Mouse (Mus musculus) limb, embryonic 13.5 days (tissue): ENCODE results near the gene Pdcd11. TPM values are rescaled to one million over a fixed set of nuclear protein-coding genes. Genes with fewer than 3 reads are reported as not detected.
A peak's percentile ranks its signal among the peaks of the same experiment; 100 is the strongest.

Experiments
- ATAC-seq: fragments of 200-750 bp; cut with Nextera tagmentation; 2 replicates; pipeline ENCODE4 v1.8.0; 2017; ENCODE audit warnings: low read depth, moderate number of reproducible peaks, moderate TSS enrichment; ENCODE audit not compliant: low FRiP score
- H3K27ac ChIP-seq: fragments of 300-500 bp; sonication (generic); 2 replicates; pipeline ENCODE4 v1.5.1; 2015; ENCODE audit warnings: inconsistent platforms, mild to moderate bottlenecking, moderate library complexity
- H3K27me3 ChIP-seq: fragments of 300-500 bp; sonication (generic); 2 replicates; pipeline ENCODE4 v1.6.1; 2015; ENCODE audit warnings: mild to moderate bottlenecking, inconsistent platforms
- H3K36me3 ChIP-seq: fragments of 300-500 bp; sonication (generic); 2 replicates; pipeline ENCODE4 v1.6.1; 2015; ENCODE audit warnings: inconsistent platforms, mild to moderate bottlenecking, moderate library complexity
- H3K4me1 ChIP-seq: fragments of 300-500 bp; sonication (generic); 2 replicates; pipeline ENCODE4 v1.6.1; 2015; ENCODE audit warnings: inconsistent platforms
- H3K4me2 ChIP-seq: fragments of 300-500 bp; sonication (generic); replicated peaks from 2 replicates; pipeline ENCODE4 v1.6.1; 2015; ENCODE audit warnings: inconsistent platforms, mild to moderate bottlenecking, moderate library complexity
- H3K4me3 ChIP-seq: fragments of 300-500 bp; sonication (generic); 2 replicates; pipeline ENCODE4 v1.5.1; 2015; ENCODE audit warnings: moderate library complexity, mild to moderate bottlenecking, inconsistent platforms
- H3K9ac ChIP-seq: fragments of 300-500 bp; sonication (generic); 2 replicates; pipeline ENCODE4 v1.6.1; 2015; ENCODE audit warnings: mild to moderate bottlenecking, inconsistent platforms
- H3K9me3 ChIP-seq: fragments of 300-500 bp; sonication (generic); 2 replicates; pipeline ENCODE4 v1.6.1; 2016; ENCODE audit warnings: inconsistent platforms
- WGBS: fragments of 180-500 bp; shearing (Covaris S2); methylation state at CpG from one replicate; pipeline ENCODE4 v1.1.7; 2015; 5-methylcytosine and 5-hydroxymethylcytosine counted together
- polyA plus RNA-seq: library from polyadenylated mRNA; unstranded; fragments of >200 nt; fragmentation: Nextera tagmentation; extraction: Ambion mirVana; gene quantifications from 2 replicates; pipeline ENCODE4 v1.2.1, GENCODE M21; 2015

Gene Pdcd11
- polyA plus RNA-seq = 9.9 and 10.8 TPM in 2 replicates

GRCm38 (mm10) chr19:47090550-47091156 lies at the start of gene Pdcd11, which contains the start of gene Usmg5:
TSS of gene Pdcd11 (plus strand) at chr19:47090768.
TSS of gene Usmg5 (minus strand) at chr19:47090647.
- ATAC-seq = peak; percentile 99

GRCm38 (mm10) chr19:47043608-47044007 lies 47.0 kb upstream of the Pdcd11 start:
- Histone ChIP-seq H3K27ac (no peak overlapping the region), H3K27me3 (no peaks in the 10 kb centered on the region), H3K9me3 (no peaks in the 10 kb centered on the region), H3K9ac (no peak overlapping the region), H3K36me3 (peaks cover 68% of the 10 kb centered on the region), H3K4me2 (no peak overlapping the region), H3K4me1 (no peaks in the 10 kb centered on the region), H3K4me3 (no peak overlapping the region)
- ATAC-seq = no peak
- WGBS = 88% methylated on average over 3 of the region's 3 CpGs

More at GRCm38 (mm10) chr19:47090550-47091156, at the start of gene Pdcd11, which contains the start of gene Usmg5:
- under 1% methylated on average over 56 of the region's 56 CpGs for WGBS
- Histone ChIP-seq H3K9me3 (no peaks in the 10 kb centered on the region), H3K27ac (peak within 1 kb of the TSS; percentile 86), H3K36me3 (peaks cover 45% of the 10 kb centered on the region), H3K27me3 (no peaks in the 10 kb centered on the region), H3K9ac (peak within 1 kb of the TSS; percentile 98), H3K4me3 (peak within 1 kb of the TSS; percentile 92), H3K4me1 (peaks cover 27% of the 10 kb centered on the region), H3K4me2 (peak within 1 kb of the TSS; percentile 93)

DNA sequence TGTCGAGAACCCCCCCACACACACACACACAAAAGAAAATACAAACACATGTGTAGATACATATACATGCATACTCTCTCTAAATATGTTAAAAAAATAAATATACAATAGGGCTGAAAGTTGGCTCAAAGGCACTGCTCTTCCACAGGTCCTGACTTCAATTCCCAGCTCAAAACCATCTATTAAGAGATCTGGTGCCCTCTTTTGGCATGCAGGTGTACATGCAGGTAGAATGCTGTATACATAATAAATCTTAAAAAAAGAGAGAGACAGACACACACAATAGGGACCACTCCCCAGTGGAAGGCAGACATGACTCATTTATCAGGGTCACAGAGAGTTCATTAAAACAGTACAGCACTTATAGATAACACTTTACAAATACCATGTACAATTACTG lies 44.2 kb upstream of the Pdcd11 start:
- Histone ChIP-seq H3K27ac (no peak overlapping the region), H3K9ac (no peak overlapping the region), H3K9me3 (no peaks in the 10 kb centered on the region), H3K4me1 (peaks cover 13% of the 10 kb centered on the region), H3K4me2 (no peak overlapping the region), H3K4me3 (no peak overlapping the region), H3K27me3 (no peaks in the 10 kb centered on the region), H3K36me3 (peaks cover 44% of the 10 kb centered on the region)
- no peak for ATAC-seq
- 95% methylated on average over 1 of the region's 1 CpGs for WGBS

DNA sequence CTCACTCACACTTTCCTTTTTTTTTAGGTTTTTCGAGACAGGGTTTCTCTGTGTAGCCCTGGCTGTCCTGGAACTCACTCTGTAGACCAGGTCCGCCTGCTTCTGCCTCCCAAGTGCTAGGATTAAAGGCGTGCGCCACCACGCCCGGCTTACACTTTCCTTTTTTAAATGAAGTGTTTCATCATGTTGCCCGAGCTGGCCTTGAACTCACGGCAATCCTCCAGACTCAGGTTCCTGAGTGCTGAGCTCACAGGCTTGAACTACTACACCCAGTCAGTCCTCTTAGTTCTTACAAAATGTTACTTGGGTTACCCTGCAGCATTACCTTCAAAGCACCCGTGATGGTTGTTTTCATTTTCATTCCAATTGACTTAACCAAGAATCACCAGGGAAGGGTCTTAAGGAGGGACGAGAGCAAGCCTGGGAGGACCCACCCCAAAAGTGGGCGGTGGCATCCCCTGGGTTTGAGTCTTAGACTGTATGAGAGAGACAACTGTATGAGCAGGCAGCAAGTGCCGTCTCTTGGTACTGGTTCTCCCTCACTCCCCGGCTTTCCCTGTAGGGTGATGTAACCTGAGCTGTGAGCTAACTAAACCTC lies 43.2 kb upstream of the Pdcd11 start:
- ATAC-seq = no peak
- Histone ChIP-seq H3K4me1 (peaks cover 13% of the 10 kb centered on the region), H3K27ac (no peak overlapping the region), H3K36me3 (peaks cover 41% of the 10 kb centered on the region), H3K9ac (no peak overlapping the region), H3K4me3 (no peak overlapping the region), H3K9me3 (no peaks in the 10 kb centered on the region), H3K4me2 (no peak overlapping the region), H3K27me3 (no peaks in the 10 kb centered on the region)
- WGBS = 85% methylated on average over 13 of the region's 13 CpGs

DNA sequence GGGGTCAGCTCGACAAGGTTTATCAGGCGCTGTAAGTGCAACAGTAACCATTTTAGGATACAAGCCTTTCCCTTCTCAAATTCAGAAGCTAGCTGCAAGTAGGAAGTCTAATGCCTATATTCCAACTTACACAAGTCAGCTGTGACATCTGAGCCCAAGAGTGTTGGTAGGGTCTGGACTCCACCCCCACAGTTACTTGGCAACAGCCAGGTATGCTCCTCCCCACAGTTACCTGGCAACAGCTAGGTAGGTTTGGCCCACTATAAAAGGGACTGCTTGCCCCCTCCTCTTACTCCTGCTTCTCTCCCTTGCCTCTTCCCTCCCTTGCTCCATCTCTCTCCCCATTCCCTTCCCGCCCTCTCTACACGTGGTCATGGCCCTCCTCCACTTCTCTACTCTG lies 41.5 kb upstream of the Pdcd11 start:
- peaks cover 32% of the 10 kb centered on the region for H3K36me3 ChIP-seq
- peak overlapping the region; percentile 90 for H3K4me3 ChIP-seq
- peak overlapping the region; percentile 79 for H3K4me2 ChIP-seq
- no peaks in the 10 kb centered on the region for H3K27me3 ChIP-seq
- ATAC-seq = no peak
- peaks cover 13% of the 10 kb centered on the region for H3K4me1 ChIP-seq
- 0 out of 2 replicates have a peak overlapping the region, but pooled peaks have one; percentile 31 for H3K9ac ChIP-seq
- no peaks in the 10 kb centered on the region for H3K9me3 ChIP-seq
- no peak overlapping the region for H3K27ac ChIP-seq
- 70% methylated on average over 4 of the region's 4 CpGs for WGBS

DNA sequence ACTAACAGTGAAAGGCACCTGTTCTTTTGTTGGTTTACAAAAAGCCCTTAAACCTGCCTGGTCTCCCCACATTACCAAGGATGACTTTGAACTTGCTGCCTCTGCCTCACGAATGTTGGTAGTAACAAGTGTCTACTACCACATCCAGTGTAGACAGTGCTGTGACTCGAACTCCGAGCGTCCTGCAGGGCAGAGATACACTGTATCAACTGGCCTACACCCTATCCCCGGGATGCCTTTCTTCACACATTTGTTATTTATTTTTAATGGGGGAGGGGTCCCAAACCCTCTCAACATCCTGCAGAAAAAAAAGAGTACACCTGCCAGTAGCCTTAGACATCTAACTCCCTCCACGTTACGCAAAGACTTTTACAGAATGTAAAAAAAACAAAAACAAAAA lies 40.7 kb upstream of the Pdcd11 start:
- Histone ChIP-seq H3K27ac (peak overlapping the region; percentile 91; the same call in 1 of the 2 replicates), H3K27me3 (no peaks in the 10 kb centered on the region), H3K9me3 (no peaks in the 10 kb centered on the region), H3K4me3 (peak overlapping the region; percentile 90), H3K36me3 (peaks cover 28% of the 10 kb centered on the region), H3K4me1 (peaks cover 13% of the 10 kb centered on the region), H3K9ac (peak overlapping the region; percentile 88), H3K4me2 (peak overlapping the region; percentile 79)
- no peak for ATAC-seq
- WGBS = 6% methylated on average over 7 of the region's 7 CpGs

- peak within 1 kb of the TSS; percentile 90 for H3K4me3 ChIP-seq
- H3K27ac ChIP-seq = peak within 1 kb of the TSS; percentile 91
- peaks cover 13% of the 10 kb centered on the region for H3K4me1 ChIP-seq
- H3K4me2 ChIP-seq = peak within 1 kb of the TSS; percentile 79
- WGBS = under 1% methylated on average over 70 of the region's 75 CpGs
- H3K27me3 ChIP-seq = no peaks in the 10 kb centered on the region
- no peaks in the 10 kb centered on the region for H3K9me3 ChIP-seq
- H3K36me3 ChIP-seq = peaks cover 23% of the 10 kb centered on the region
- peak; percentile 92 for ATAC-seq
- H3K9ac ChIP-seq = peak within 1 kb of the TSS; percentile 88
Observed at GRCm38 (mm10) chr19:47050271-47051032, 40.1 kb upstream of the Pdcd11 start, which contains the start of gene Pcgf6. TSS of gene Pcgf6 (minus strand) at chr19:47050906.

- WGBS = 83% methylated on average over 4 of the region's 4 CpGs
- no peak for ATAC-seq
- Histone ChIP-seq H3K27ac (no peak overlapping the region), H3K36me3 (no peaks in the 10 kb centered on the region; the same call in 1 of the 2 replicates), H3K4me2 (no peak overlapping the region), H3K9ac (no peak overlapping the region), H3K9me3 (no peaks in the 10 kb centered on the region), H3K4me3 (no peak overlapping the region), H3K4me1 (peaks cover 13% of the 10 kb centered on the region), H3K27me3 (no peaks in the 10 kb centered on the region)
Observed at GRCm38 (mm10) chr19:47052927-47053326, 37.6 kb upstream of the Pdcd11 start.

GRCm38 (mm10) chr19:47053471-47053870 lies 37.1 kb upstream of the Pdcd11 start:
- Histone ChIP-seq H3K27me3 (no peaks in the 10 kb centered on the region), H3K9ac (no peak overlapping the region), H3K4me2 (no peak overlapping the region), H3K4me1 (peaks cover 13% of the 10 kb centered on the region), H3K36me3 (no peaks in the 10 kb centered on the region), H3K27ac (no peak overlapping the region), H3K4me3 (no peak overlapping the region), H3K9me3 (no peaks in the 10 kb centered on the region)
- ATAC-seq = no peak
- 74% methylated on average over 4 of the region's 4 CpGs for WGBS

- no peak for ATAC-seq
- H3K4me3 ChIP-seq = no peak overlapping the region
- no peak overlapping the region for H3K9ac ChIP-seq
- WGBS = 69% methylated on average over 1 of the region's 1 CpGs
- no peak overlapping the region for H3K4me2 ChIP-seq
- H3K9me3 ChIP-seq = no peaks in the 10 kb centered on the region
- no peaks in the 10 kb centered on the region for H3K36me3 ChIP-seq
- no peaks in the 10 kb centered on the region for H3K27me3 ChIP-seq
- H3K27ac ChIP-seq = no peak overlapping the region
- H3K4me1 ChIP-seq = no peaks in the 10 kb centered on the region
Observed at GRCm38 (mm10) chr19:47057684-47058083, 32.9 kb upstream of the Pdcd11 start.

DNA sequence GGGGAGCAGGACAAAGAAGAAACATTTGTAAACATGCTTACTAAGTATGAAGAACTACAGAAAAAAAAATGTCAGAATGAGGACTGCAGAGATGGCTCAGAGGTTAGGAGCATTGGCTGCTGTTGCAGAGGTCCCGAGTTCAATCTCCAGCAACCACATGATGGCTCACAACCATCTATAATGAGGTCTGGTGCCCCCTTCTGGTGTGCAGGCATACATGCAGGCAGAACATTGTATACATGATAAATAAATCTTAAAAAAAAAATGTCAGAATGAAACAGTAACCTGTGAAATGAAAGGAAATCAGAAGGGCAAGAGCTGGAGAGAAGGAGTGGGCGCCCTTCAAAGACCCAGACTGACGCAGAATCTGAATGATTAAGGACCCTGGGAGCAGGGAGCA lies 24.7 kb upstream of the Pdcd11 start:
- Histone ChIP-seq H3K27ac (no peak overlapping the region), H3K36me3 (peaks cover 1% of the 10 kb centered on the region), H3K4me1 (peaks cover 11% of the 10 kb centered on the region), H3K4me3 (no peak overlapping the region), H3K9ac (no peak overlapping the region), H3K9me3 (no peaks in the 10 kb centered on the region), H3K4me2 (no peak overlapping the region), H3K27me3 (no peaks in the 10 kb centered on the region)
- 90% methylated on average over 3 of the region's 3 CpGs for WGBS
- no peak for ATAC-seq
